Mouse (Mus musculus) C2C12 (cell line): ENCODE measurements around the gene Itprid2.

Experiments
- CTCF ChIP-seq: IDR thresholded peaks from one replicate; pipeline ENCODE4 v1.5.1; 2011; ENCODE audit not compliant: control insufficient read depth, insufficient read depth, insufficient read length
- FOSL1 ChIP-seq: IDR thresholded peaks from one replicate; pipeline ENCODE4 v1.8.0; 2011; ENCODE audit warnings: mild to moderate bottlenecking, low read length; ENCODE audit not compliant: poor library complexity, insufficient read depth, severe bottlenecking
- MYOD1 ChIP-seq: IDR thresholded peaks from one replicate; pipeline ENCODE4 v1.6.1; 2011; ENCODE audit warnings: low read depth; ENCODE audit not compliant: control insufficient read depth, insufficient read length
- USF1 ChIP-seq: IDR thresholded peaks from one replicate; pipeline ENCODE4 v1.6.1; 2011; ENCODE audit warnings: low read depth, mild to moderate bottlenecking, control low read depth, moderate library complexity

DNA sequence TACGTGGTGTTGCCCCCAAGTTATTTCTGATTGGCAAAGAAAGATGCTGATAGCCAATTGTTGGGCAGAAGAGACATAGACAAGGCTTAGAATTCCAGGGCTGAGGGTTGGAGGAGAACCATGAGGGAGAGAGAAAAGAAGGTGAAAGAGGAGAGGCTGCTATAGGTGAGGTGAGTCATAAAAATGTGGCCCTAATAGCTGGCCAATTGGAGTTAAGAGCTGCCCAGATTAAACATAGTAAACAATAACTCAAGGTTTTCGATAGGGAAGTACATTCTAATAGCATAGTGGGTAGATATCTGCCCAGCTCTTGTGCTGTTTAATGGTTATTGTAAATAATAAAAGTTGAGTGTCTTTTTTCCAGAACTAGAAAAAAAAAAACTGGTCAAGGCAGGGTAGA is 69.6 kb downstream of the Itprid2 start:
- no peak for TF ChIP-seq CTCF
- no peak for TF ChIP-seq USF1
- no peak for TF ChIP-seq MYOD1
- TF ChIP-seq FOSL1, result no peak
